Mouse (Mus musculus): ENCODE results near the gene Trank1. TPM values are rescaled to one million over a fixed set of nuclear protein-coding genes. Genes with fewer than 3 reads are reported as not detected.

Gene Trank1
- polyA plus RNA-seq, 1 experiment: 0.75 TPM

- WGBS: 81% methylated on average over 4 of the region's 4 CpGs
- H3K4me1 ChIP-seq (ENCODE audit: control insufficient read depth, insufficient read depth, low read length): no peaks in the 10 kb centered on the region
- no peak overlapping the region for H3K4me3 ChIP-seq (replicated peaks; ENCODE audit: control insufficient read depth, low read depth, low read length)
- no peak for TF ChIP-seq POLR2A (IDR thresholded peaks at IDR 0.05; ENCODE audit: borderline replicate concordance, control insufficient read depth, low read depth, low read length)
- no peak for TF ChIP-seq CTCF (IDR thresholded peaks at IDR 0.05; ENCODE audit: control insufficient read depth, insufficient read depth, low read length)
- no peak overlapping the region for H3K27ac ChIP-seq (ENCODE audit: control insufficient read depth, insufficient read depth, low read depth, low read length, poor library complexity)
Observed at GRCm38 (mm10) chr9:111425952-111426351, 114.4 kb downstream of the Trank1 start.

- H3K4me3 ChIP-seq (replicated peaks; ENCODE audit: control insufficient read depth, low read depth, low read length): no peak overlapping the region
- no peak for TF ChIP-seq CTCF (IDR thresholded peaks at IDR 0.05; ENCODE audit: control insufficient read depth, insufficient read depth, low read length)
- no peak for TF ChIP-seq POLR2A (IDR thresholded peaks at IDR 0.05; ENCODE audit: borderline replicate concordance, control insufficient read depth, low read depth, low read length)
- no peaks in the 10 kb centered on the region for H3K4me1 ChIP-seq (ENCODE audit: control insufficient read depth, insufficient read depth, low read length)
- no peak overlapping the region for H3K27ac ChIP-seq (ENCODE audit: control insufficient read depth, insufficient read depth, low read depth, low read length, poor library complexity)
- 74% methylated on average over 9 of the region's 9 CpGs for whole genome bisulfite sequencing
Observed at GRCm38 (mm10) chr9:111427891-111428555, 116.5 kb downstream of the Trank1 start.

- no peak overlapping the region for H3K4me3 ChIP-seq (replicated peaks; ENCODE audit: control insufficient read depth, low read depth, low read length)
- WGBS: 57% methylated on average over 8 of the region's 8 CpGs
- TF ChIP-seq CTCF (IDR thresholded peaks at IDR 0.05; ENCODE audit: control insufficient read depth, insufficient read depth, low read length) (no peak), POLR2A (IDR thresholded peaks at IDR 0.05; ENCODE audit: borderline replicate concordance, control insufficient read depth, low read depth, low read length) (no peak)
Observed at GRCm38 (mm10) chr9:111428698-111429362, 117.3 kb downstream of the Trank1 start.

GRCm38 (mm10) chr9:111429363-111429750 lies 117.8 kb downstream of the Trank1 start:
- H3K4me1 ChIP-seq (ENCODE audit: control insufficient read depth, insufficient read depth, low read length): no peaks in the 10 kb centered on the region
- no peak overlapping the region for H3K4me3 ChIP-seq (replicated peaks; ENCODE audit: control insufficient read depth, low read depth, low read length)
- TF ChIP-seq POLR2A (IDR thresholded peaks at IDR 0.05; ENCODE audit: borderline replicate concordance, control insufficient read depth, low read depth, low read length): no peak
- no peak for TF ChIP-seq CTCF (IDR thresholded peaks at IDR 0.05; ENCODE audit: control insufficient read depth, insufficient read depth, low read length)
- H3K27ac ChIP-seq (ENCODE audit: control insufficient read depth, insufficient read depth, low read depth, low read length, poor library complexity): no peak overlapping the region
- WGBS: 42% methylated on average over 2 of the region's 2 CpGs

More at GRCm38 (mm10) chr9:111428698-111429362, 117.3 kb downstream of the Trank1 start:
- no peak overlapping the region for H3K27ac ChIP-seq (ENCODE audit: control insufficient read depth, insufficient read depth, low read depth, low read length, poor library complexity)
- no peaks in the 10 kb centered on the region for H3K4me1 ChIP-seq (ENCODE audit: control insufficient read depth, insufficient read depth, low read length)

GRCm38 (mm10) chr9:111435429-111435828 lies 123.9 kb downstream of the Trank1 start:
- Histone ChIP-seq H3K27ac (ENCODE audit: control insufficient read depth, insufficient read depth, low read depth, low read length, poor library complexity) (no peak overlapping the region), H3K4me3 (replicated peaks; ENCODE audit: control insufficient read depth, low read depth, low read length) (no peak overlapping the region), H3K4me1 (ENCODE audit: control insufficient read depth, insufficient read depth, low read length) (no peaks in the 10 kb centered on the region)
- 72% methylated on average over 2 of the region's 2 CpGs for WGBS
- TF ChIP-seq POLR2A (IDR thresholded peaks at IDR 0.05; ENCODE audit: borderline replicate concordance, control insufficient read depth, low read depth, low read length) (no peak), CTCF (IDR thresholded peaks at IDR 0.05; ENCODE audit: control insufficient read depth, insufficient read depth, low read length) (no peak)

- 3% methylated on average over 57 of the region's 57 CpGs for WGBS
- H3K27ac ChIP-seq (ENCODE audit: control insufficient read depth, insufficient read depth, low read depth, low read length, poor library complexity): no peak within 1 kb of the TSS; the same call in 1 of the 2 replicates
- no peak within 1 kb of the TSS for H3K4me3 ChIP-seq (replicated peaks; ENCODE audit: control insufficient read depth, low read depth, low read length)
- TF ChIP-seq POLR2A (IDR thresholded peaks at IDR 0.05; ENCODE audit: borderline replicate concordance, control insufficient read depth, low read depth, low read length): no peak
- no peak for TF ChIP-seq CTCF (IDR thresholded peaks at IDR 0.05; ENCODE audit: control insufficient read depth, insufficient read depth, low read length)
- no peaks in the 10 kb centered on the region for H3K4me1 ChIP-seq (ENCODE audit: control insufficient read depth, insufficient read depth, low read length)
Observed at GRCm38 (mm10) chr9:111438904-111439835, 127.6 kb downstream of the Trank1 start, which contains the start of gene Dclk3. TSS of gene Dclk3 (plus strand) at chr9:111439081.

GRCm38 (mm10) chr9:111439836-111440201 lies 128.3 kb downstream of the Trank1 start:
- Histone ChIP-seq H3K4me3 (replicated peaks; ENCODE audit: control insufficient read depth, low read depth, low read length) (no peak overlapping the region), H3K27ac (ENCODE audit: control insufficient read depth, insufficient read depth, low read depth, low read length, poor library complexity) (no peak overlapping the region), H3K4me1 (ENCODE audit: control insufficient read depth, insufficient read depth, low read length) (no peaks in the 10 kb centered on the region)
- no peak for TF ChIP-seq POLR2A (IDR thresholded peaks at IDR 0.05; ENCODE audit: borderline replicate concordance, control insufficient read depth, low read depth, low read length)
- TF ChIP-seq CTCF (IDR thresholded peaks at IDR 0.05; ENCODE audit: control insufficient read depth, insufficient read depth, low read length): no peak
- WGBS: 70% methylated on average over 8 of the region's 8 CpGs

GRCm38 (mm10) chr9:111440446-111440845 lies 128.9 kb downstream of the Trank1 start:
- no peak for TF ChIP-seq POLR2A (IDR thresholded peaks at IDR 0.05; ENCODE audit: borderline replicate concordance, control insufficient read depth, low read depth, low read length)
- TF ChIP-seq CTCF (IDR thresholded peaks at IDR 0.05; ENCODE audit: control insufficient read depth, insufficient read depth, low read length): no peak
- Histone ChIP-seq H3K27ac (ENCODE audit: control insufficient read depth, insufficient read depth, low read depth, low read length, poor library complexity) (no peak overlapping the region), H3K4me3 (replicated peaks; ENCODE audit: control insufficient read depth, low read depth, low read length) (no peak overlapping the region), H3K4me1 (ENCODE audit: control insufficient read depth, insufficient read depth, low read length) (no peaks in the 10 kb centered on the region)
- 76% methylated on average over 6 of the region's 6 CpGs for WGBS

Data from bone marrow, adult 2 months (tissue).